Mouse (Mus musculus) olfactory bulb, adult 2 months (tissue): Measurements from ENCODE around the gene Nat14.

Experiments used
- CTCF ChIP-seq: fragments of 200-500 bp; IDR thresholded peaks from 2 replicates; pipeline ENCODE4 v1.5.1; 2012; ENCODE audit warnings: low read depth, mild to moderate bottlenecking, low read length, moderate library complexity; ENCODE audit not compliant: insufficient read depth
- POLR2A ChIP-seq: fragments of 200-500 bp; IDR thresholded peaks from 2 replicates; pipeline ENCODE4 v1.6.1; 2012; ENCODE audit warnings: mild to moderate bottlenecking, low read depth, low read length, moderate library complexity; ENCODE audit not compliant: insufficient read depth

DNA sequence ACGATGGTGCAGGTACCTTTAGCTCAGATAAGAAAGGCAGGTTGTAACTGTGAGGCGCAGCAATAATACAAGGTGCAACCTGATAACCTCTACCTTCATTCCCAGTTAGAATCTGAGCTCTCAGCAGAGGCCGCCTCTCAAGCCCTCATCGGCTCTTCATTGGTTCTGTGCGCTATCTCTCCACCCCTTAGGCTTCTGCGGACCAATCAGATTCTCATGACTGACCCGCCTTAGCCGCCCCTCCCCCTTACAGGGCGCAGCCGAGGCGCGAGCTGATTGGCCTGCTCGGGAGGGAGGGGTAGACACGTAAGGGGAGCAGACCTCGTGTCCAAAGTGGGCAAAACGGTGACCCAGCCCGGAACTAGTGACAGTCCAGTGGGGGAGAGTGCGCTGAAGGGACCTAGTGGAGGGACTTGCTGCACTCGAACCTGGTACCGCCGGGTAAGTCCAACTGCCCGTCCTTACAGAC is 45.0 kb upstream of the Nat14 start, which contains the start of gene Isoc2a:
- no peak for TF ChIP-seq CTCF
- peak; percentile 38; the same call in 1 of the 2 replicates for TF ChIP-seq POLR2A
